Mouse (Mus musculus) liver, embryonic 13.5 days (tissue): ENCODE measurements around the gene Tmem106b. TPM values are rescaled to one million over a fixed set of nuclear protein-coding genes. Genes with fewer than 3 reads are reported as not detected.
A peak's percentile ranks its signal among the peaks of the same experiment; 100 is the strongest.

Experiments used
- ATAC-seq: fragments of 200-750 bp; cut with Nextera tagmentation; 2 replicates; pipeline ENCODE4 v1.8.0; 2017; ENCODE audit warnings: low read depth, mild to moderate bottlenecking, moderate number of reproducible peaks, moderate library complexity
- DNase-seq: peaks from one replicate; pipeline ENCODE4 v3.0.0; 2022
- H3K27ac ChIP-seq: fragments of 300-500 bp; sonication (generic); 2 replicates; pipeline ENCODE4 v1.5.1; 2015; ENCODE audit warnings: moderate library complexity, mild to moderate bottlenecking, inconsistent platforms
- H3K27me3 ChIP-seq: fragments of 300-500 bp; sonication (generic); 2 replicates; pipeline ENCODE4 v1.6.1; 2015; ENCODE audit warnings: mild to moderate bottlenecking, inconsistent platforms
- H3K36me3 ChIP-seq: fragments of 300-500 bp; sonication (generic); 2 replicates; pipeline ENCODE4 v1.6.1; 2015; ENCODE audit warnings: mild to moderate bottlenecking, inconsistent platforms
- H3K4me1 ChIP-seq: fragments of 300-500 bp; sonication (generic); replicated peaks from 2 replicates; pipeline ENCODE4 v1.6.1; 2015; ENCODE audit warnings: inconsistent platforms
- H3K4me2 ChIP-seq: fragments of 300-500 bp; sonication (generic); 2 replicates; pipeline ENCODE4 v1.6.1; 2015; ENCODE audit warnings: inconsistent platforms, mild to moderate bottlenecking, moderate library complexity
- H3K4me3 ChIP-seq: fragments of 300-500 bp; sonication (generic); replicated peaks from 2 replicates; pipeline ENCODE4 v1.5.1; 2015; ENCODE audit warnings: mild to moderate bottlenecking, inconsistent platforms
- H3K9ac ChIP-seq: fragments of 300-500 bp; sonication (generic); 2 replicates; pipeline ENCODE4 v1.6.1; 2015; ENCODE audit warnings: mild to moderate bottlenecking, inconsistent platforms
- H3K9me3 ChIP-seq: fragments of 300-500 bp; sonication (generic); replicated peaks from 2 replicates; pipeline ENCODE4 v1.6.1; 2016; ENCODE audit warnings: inconsistent platforms
- WGBS: fragments of 180-500 bp; shearing (Covaris S2); methylation state at CpG from one replicate; pipeline ENCODE4 v1.1.7; 2015; ENCODE audit not compliant: insufficient replicate concordance; 5-methylcytosine and 5-hydroxymethylcytosine counted together
- polyA plus RNA-seq: library from polyadenylated mRNA; unstranded; fragments of >200 nt; fragmentation: Nextera tagmentation; extraction: Ambion mirVana; gene quantifications from 2 replicates; pipeline ENCODE4 v1.2.1, GENCODE M21; 2015

Gene Tmem106b
- polyA plus RNA-seq = 9.5 and 14.3 TPM in 2 replicates

GRCm38 (mm10) chr6:13069302-13070146 lies at the start of gene Tmem106b:
Gene Tmem106b, plus strand, starts transcription at chr6:13069759.
- peaks cover 12% of the 10 kb centered on the region; the same call in 1 of the 2 replicates for H3K36me3 ChIP-seq
- no peaks in the 10 kb centered on the region for H3K9me3 ChIP-seq
- peak; percentile 99 for ATAC-seq
- no peaks in the 10 kb centered on the region for H3K27me3 ChIP-seq
- H3K4me3 ChIP-seq = peak within 1 kb of the TSS; percentile 87
- H3K9ac ChIP-seq = peak within 1 kb of the TSS; percentile 91
- H3K4me1 ChIP-seq = peaks cover 8% of the 10 kb centered on the region
- DNase-seq = peak; percentile 95
- peak within 1 kb of the TSS; percentile 78 for H3K4me2 ChIP-seq
- 4% methylated on average over 61 of the region's 61 CpGs for WGBS
- H3K27ac ChIP-seq = peak within 1 kb of the TSS; percentile 83

GRCm38 (mm10) chr6:13021245-13022100 lies 48.1 kb upstream of the Tmem106b start:
- H3K4me1 ChIP-seq = no peaks in the 10 kb centered on the region
- H3K9ac ChIP-seq = no peak overlapping the region
- no peak overlapping the region for H3K4me3 ChIP-seq
- DNase-seq (no peak), ATAC-seq (no peak)
- H3K9me3 ChIP-seq = no peaks in the 10 kb centered on the region
- H3K36me3 ChIP-seq = no peaks in the 10 kb centered on the region
- H3K27me3 ChIP-seq = no peaks in the 10 kb centered on the region
- 36% methylated on average over 5 of the region's 5 CpGs for WGBS
- no peak overlapping the region for H3K27ac ChIP-seq
- no peak overlapping the region for H3K4me2 ChIP-seq

GRCm38 (mm10) chr6:13030558-13030957 lies 39.0 kb upstream of the Tmem106b start:
- Histone ChIP-seq H3K9me3 (no peaks in the 10 kb centered on the region), H3K4me3 (no peak overlapping the region), H3K27ac (no peak overlapping the region), H3K36me3 (no peaks in the 10 kb centered on the region), H3K9ac (no peak overlapping the region), H3K27me3 (no peaks in the 10 kb centered on the region), H3K4me1 (no peaks in the 10 kb centered on the region), H3K4me2 (no peak overlapping the region)
- DNase-seq (no peak), ATAC-seq (no peak)

- Histone ChIP-seq H3K9me3 (no peaks in the 10 kb centered on the region), H3K4me1 (no peaks in the 10 kb centered on the region), H3K4me3 (no peak overlapping the region), H3K27me3 (no peaks in the 10 kb centered on the region), H3K9ac (no peak overlapping the region), H3K36me3 (no peaks in the 10 kb centered on the region), H3K27ac (no peak overlapping the region), H3K4me2 (no peak overlapping the region)
- DNase-seq (no peak), ATAC-seq (no peak)
- 29% methylated on average over 1 of the region's 1 CpGs for WGBS
Observed at GRCm38 (mm10) chr6:13030961-13031360, 38.6 kb upstream of the Tmem106b start.

GRCm38 (mm10) chr6:13052408-13053200 lies 17.0 kb upstream of the Tmem106b start:
- DNase-seq (no peak), ATAC-seq (no peak)
- Histone ChIP-seq H3K4me2 (no peak overlapping the region), H3K4me1 (no peaks in the 10 kb centered on the region), H3K9ac (no peak overlapping the region), H3K27ac (no peak overlapping the region), H3K27me3 (no peaks in the 10 kb centered on the region), H3K4me3 (no peak overlapping the region), H3K9me3 (no peaks in the 10 kb centered on the region), H3K36me3 (no peaks in the 10 kb centered on the region)
- WGBS = 53% methylated on average over 4 of the region's 4 CpGs

GRCm38 (mm10) chr6:13061276-13062039 lies 8.1 kb upstream of the Tmem106b start:
- Histone ChIP-seq H3K4me3 (no peak overlapping the region), H3K27ac (no peak overlapping the region), H3K9me3 (no peaks in the 10 kb centered on the region), H3K4me1 (no peaks in the 10 kb centered on the region), H3K27me3 (no peaks in the 10 kb centered on the region), H3K36me3 (no peaks in the 10 kb centered on the region), H3K4me2 (no peak overlapping the region), H3K9ac (no peak overlapping the region)
- DNase-seq = no peak
- no peak for ATAC-seq

- no peaks in the 10 kb centered on the region for H3K27me3 ChIP-seq
- no peaks in the 10 kb centered on the region for H3K36me3 ChIP-seq
- no peaks in the 10 kb centered on the region for H3K4me1 ChIP-seq
- H3K4me2 ChIP-seq = no peak overlapping the region
- H3K9ac ChIP-seq = no peak overlapping the region
- no peak for DNase-seq
- no peak for ATAC-seq
- no peaks in the 10 kb centered on the region for H3K9me3 ChIP-seq
- no peak overlapping the region for H3K27ac ChIP-seq
- H3K4me3 ChIP-seq = no peak overlapping the region
- WGBS = 46% methylated on average over 4 of the region's 4 CpGs
Observed at GRCm38 (mm10) chr6:13062063-13062462, 7.5 kb upstream of the Tmem106b start.

GRCm38 (mm10) chr6:13062691-13063255 lies 6.8 kb upstream of the Tmem106b start:
- DNase-seq = no peak
- Histone ChIP-seq H3K4me1 (no peaks in the 10 kb centered on the region), H3K9ac (no peak overlapping the region), H3K27me3 (no peaks in the 10 kb centered on the region), H3K4me2 (no peak overlapping the region), H3K9me3 (no peaks in the 10 kb centered on the region), H3K27ac (no peak overlapping the region), H3K36me3 (no peaks in the 10 kb centered on the region), H3K4me3 (no peak overlapping the region)
- WGBS = 52% methylated on average over 2 of the region's 2 CpGs
- ATAC-seq = no peak

- Histone ChIP-seq H3K27ac (peak overlapping the region; percentile 83), H3K4me1 (peaks cover 8% of the 10 kb centered on the region), H3K9ac (peak overlapping the region; percentile 91), H3K4me2 (peak overlapping the region; percentile 78), H3K4me3 (peak overlapping the region; percentile 87), H3K36me3 (peaks cover 12% of the 10 kb centered on the region; the same call in 1 of the 2 replicates), H3K9me3 (no peaks in the 10 kb centered on the region), H3K27me3 (no peaks in the 10 kb centered on the region)
- no peak; the same call in 1 of the 2 replicates for ATAC-seq
- no peak for DNase-seq
- under 1% methylated on average over 11 of the region's 11 CpGs for WGBS
Observed at GRCm38 (mm10) chr6:13070147-13070425, 527 bp downstream of the Tmem106b start.

- Histone ChIP-seq H3K4me1 (peaks cover 8% of the 10 kb centered on the region), H3K27me3 (no peaks in the 10 kb centered on the region), H3K4me2 (peak overlapping the region; percentile 78), H3K36me3 (peaks cover 12% of the 10 kb centered on the region; the same call in 1 of the 2 replicates), H3K9me3 (no peaks in the 10 kb centered on the region), H3K9ac (peak overlapping the region; percentile 91), H3K27ac (peak overlapping the region; percentile 83), H3K4me3 (peak overlapping the region; percentile 87)
- WGBS = 49% methylated on average over 4 of the region's 4 CpGs
- DNase-seq (peak; percentile 9), ATAC-seq (peak; percentile 7)
Observed at GRCm38 (mm10) chr6:13070485-13070884, 926 bp downstream of the Tmem106b start.
